Mouse (Mus musculus) intestine, embryonic 15.5 days (tissue): ENCODE measurements around the gene Slit1. TPM values are rescaled to one million over a fixed set of nuclear protein-coding genes. Genes with fewer than 3 reads are reported as not detected.

Experiments
- ATAC-seq: fragments of 200-750 bp; cut with Nextera tagmentation; 2 replicates; pipeline ENCODE4 v1.8.0; 2017; ENCODE audit warnings: moderate TSS enrichment, moderate library complexity
- H3K27ac ChIP-seq: fragments of 300-500 bp; sonication (generic); 2 replicates; pipeline ENCODE4 v1.5.1; 2015; ENCODE audit warnings: mild to moderate bottlenecking, inconsistent platforms
- H3K27me3 ChIP-seq: fragments of 300-500 bp; sonication (generic); replicated peaks from 2 replicates; pipeline ENCODE4 v1.6.1; 2015; ENCODE audit warnings: inconsistent platforms
- H3K36me3 ChIP-seq: fragments of 300-500 bp; sonication (generic); 2 replicates; pipeline ENCODE4 v1.6.1; 2015; ENCODE audit warnings: inconsistent platforms
- H3K4me1 ChIP-seq: fragments of 300-500 bp; sonication (generic); replicated peaks from 2 replicates; pipeline ENCODE4 v1.6.1; 2015; ENCODE audit warnings: inconsistent platforms
- H3K4me2 ChIP-seq: fragments of 300-500 bp; sonication (generic); replicated peaks from 2 replicates; pipeline ENCODE4 v1.6.1; 2015; ENCODE audit warnings: mild to moderate bottlenecking, inconsistent platforms
- H3K4me3 ChIP-seq: fragments of 300-500 bp; sonication (generic); replicated peaks from 2 replicates; pipeline ENCODE4 v1.5.1; 2015; ENCODE audit warnings: inconsistent platforms
- H3K9ac ChIP-seq: fragments of 300-500 bp; sonication (generic); 2 replicates; pipeline ENCODE4 v1.6.1; 2015; ENCODE audit warnings: inconsistent platforms
- H3K9me3 ChIP-seq: fragments of 300-500 bp; sonication (generic); 2 replicates; pipeline ENCODE4 v1.6.1; 2016; ENCODE audit warnings: inconsistent platforms
- WGBS: fragments of 180-500 bp; shearing (Covaris S2); methylation state at CpG from one replicate; pipeline ENCODE4 v1.1.7; 2015; 5-methylcytosine and 5-hydroxymethylcytosine counted together
- polyA plus RNA-seq: library from polyadenylated mRNA; unstranded; fragments of >200 nt; fragmentation: Nextera tagmentation; extraction: Ambion mirVana; gene quantifications from 2 replicates; pipeline ENCODE4 v1.2.1, GENCODE M21; 2015

Gene Slit1
- polyA plus RNA-seq, 1 experiment from 2014 or later = 0.63 TPM

GRCm38 (mm10) chr19:41679028-41679427, 64.4 kb downstream of the Slit1 start:
- WGBS = 26% methylated on average over 15 of the region's 15 CpGs
- Histone ChIP-seq H3K4me1 (no peaks in the 10 kb centered on the region), H3K4me3 (no peak overlapping the region), H3K9ac (no peak overlapping the region), H3K36me3 (no peaks in the 10 kb centered on the region), H3K9me3 (no peaks in the 10 kb centered on the region), H3K27ac (no peak overlapping the region), H3K4me2 (no peak overlapping the region), H3K27me3 (0 out of 2 replicates have a peak, but pooled peaks cover 4% of the 10 kb centered on the region)
- ATAC-seq = no peak

DNA sequence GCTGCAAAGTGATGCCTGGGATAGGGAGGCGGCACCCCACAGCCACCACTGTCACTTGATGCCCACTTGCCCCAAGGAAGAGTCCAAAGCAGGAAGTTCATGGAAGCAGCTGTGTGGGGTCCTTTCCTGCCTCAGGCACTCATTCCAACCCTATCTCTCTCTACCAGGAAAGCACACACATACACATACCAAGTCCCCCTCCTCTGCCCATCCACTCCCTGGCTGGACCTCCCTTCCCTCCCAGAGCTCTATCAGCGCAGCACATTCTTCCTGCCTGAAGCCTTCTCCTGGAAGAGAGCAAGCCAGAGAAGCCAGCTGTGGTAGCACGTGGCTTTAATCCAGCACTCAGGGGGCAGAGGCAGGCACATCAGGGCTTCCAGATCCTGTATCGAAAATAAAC, 65.9 kb downstream of the Slit1 start:
- no peaks in the 10 kb centered on the region for H3K36me3 ChIP-seq
- no peak for ATAC-seq
- H3K9ac ChIP-seq = no peak overlapping the region
- no peak overlapping the region for H3K27ac ChIP-seq
- H3K4me2 ChIP-seq = no peak overlapping the region
- 0 out of 2 replicates have a peak, but pooled peaks cover 4% of the 10 kb centered on the region for H3K27me3 ChIP-seq
- H3K4me3 ChIP-seq = no peak overlapping the region
- 44% methylated on average over 4 of the region's 4 CpGs for WGBS
- H3K9me3 ChIP-seq = no peaks in the 10 kb centered on the region
- H3K4me1 ChIP-seq = no peaks in the 10 kb centered on the region

DNA sequence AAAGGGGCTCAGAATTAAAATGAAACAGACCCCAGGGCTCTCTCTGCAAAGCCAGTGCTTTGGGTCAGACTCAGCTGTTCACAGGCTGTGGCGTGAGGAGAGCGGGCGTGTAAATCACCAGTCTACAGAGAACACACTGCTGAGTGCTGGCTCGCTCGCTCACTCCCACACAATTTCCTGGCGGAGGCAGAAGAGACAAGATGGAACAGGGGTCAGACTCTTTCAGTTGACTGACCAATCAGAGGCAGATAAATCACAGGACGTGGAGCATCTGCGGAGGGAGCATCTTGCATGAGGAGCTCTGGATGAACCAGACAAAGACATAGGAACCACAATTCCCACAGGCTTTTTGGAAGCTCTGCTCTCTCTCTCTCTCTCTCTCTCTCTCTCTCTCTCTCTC, 67.9 kb downstream of the Slit1 start:
- no peak overlapping the region for H3K4me2 ChIP-seq
- no peaks in the 10 kb centered on the region for H3K36me3 ChIP-seq
- 44% methylated on average over 8 of the region's 8 CpGs for WGBS
- H3K9me3 ChIP-seq = no peaks in the 10 kb centered on the region
- H3K4me1 ChIP-seq = no peaks in the 10 kb centered on the region
- ATAC-seq = no peak
- H3K27ac ChIP-seq = no peak overlapping the region
- no peak overlapping the region for H3K9ac ChIP-seq
- H3K4me3 ChIP-seq = no peak overlapping the region
- H3K27me3 ChIP-seq = 0 out of 2 replicates have a peak, but pooled peaks cover 4% of the 10 kb centered on the region

- 68% methylated on average over 4 of the region's 4 CpGs for WGBS
- Histone ChIP-seq H3K27me3 (0 out of 2 replicates have a peak, but pooled peaks cover 4% of the 10 kb centered on the region), H3K9ac (no peak overlapping the region), H3K36me3 (no peaks in the 10 kb centered on the region), H3K4me3 (no peak overlapping the region), H3K9me3 (no peaks in the 10 kb centered on the region), H3K4me1 (no peaks in the 10 kb centered on the region), H3K27ac (no peak overlapping the region), H3K4me2 (no peak overlapping the region)
- ATAC-seq = no peak
These were observed 69.1 kb downstream of the Slit1 start for GRCm38 (mm10) chr19:41674366-41674765.

- 0 out of 2 replicates have a peak, but pooled peaks cover 4% of the 10 kb centered on the region for H3K27me3 ChIP-seq
- no peaks in the 10 kb centered on the region for H3K4me1 ChIP-seq
- no peak overlapping the region for H3K4me3 ChIP-seq
- no peaks in the 10 kb centered on the region for H3K36me3 ChIP-seq
- no peak overlapping the region for H3K9ac ChIP-seq
- no peak overlapping the region for H3K4me2 ChIP-seq
- WGBS = 58% methylated on average over 4 of the region's 4 CpGs
- no peak overlapping the region for H3K27ac ChIP-seq
- no peak for ATAC-seq
- no peaks in the 10 kb centered on the region for H3K9me3 ChIP-seq
These were observed 70.6 kb downstream of the Slit1 start for GRCm38 (mm10) chr19:41672836-41673235.

DNA sequence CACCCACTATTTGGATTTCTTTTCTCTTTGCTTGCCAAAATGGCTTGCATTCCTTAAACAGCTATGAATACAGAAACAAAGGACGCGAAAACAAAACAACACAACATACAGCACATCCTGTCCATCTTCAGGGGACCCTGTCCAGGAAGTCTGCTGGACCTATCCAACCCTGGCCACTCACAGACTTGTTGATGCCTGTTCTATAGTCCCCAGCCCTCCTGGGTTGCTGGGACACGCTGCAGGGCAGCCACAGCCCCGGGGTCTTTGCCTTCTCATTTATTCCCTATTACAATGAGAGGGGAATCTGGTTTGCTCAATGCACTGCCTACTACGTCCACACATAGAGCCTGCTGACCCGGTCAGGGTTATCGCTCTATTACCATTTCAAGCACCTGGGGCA, 72.5 kb downstream of the Slit1 start:
- no peaks in the 10 kb centered on the region for H3K9me3 ChIP-seq
- no peak overlapping the region for H3K4me2 ChIP-seq
- H3K27ac ChIP-seq = no peak overlapping the region
- no peaks in the 10 kb centered on the region for H3K36me3 ChIP-seq
- no peak for ATAC-seq
- no peaks in the 10 kb centered on the region; the same call in 1 of the 2 replicates for H3K4me1 ChIP-seq
- 0 out of 2 replicates have a peak, but pooled peaks cover 2% of the 10 kb centered on the region for H3K27me3 ChIP-seq
- no peak overlapping the region for H3K9ac ChIP-seq
- H3K4me3 ChIP-seq = no peak overlapping the region
- 62% methylated on average over 7 of the region's 7 CpGs for WGBS

- H3K9me3 ChIP-seq = no peaks in the 10 kb centered on the region
- no peak overlapping the region for H3K9ac ChIP-seq
- no peaks in the 10 kb centered on the region for H3K27me3 ChIP-seq
- H3K4me1 ChIP-seq = no peaks in the 10 kb centered on the region; the same call in 1 of the 2 replicates
- no peak overlapping the region for H3K27ac ChIP-seq
- WGBS = 25% methylated on average over 5 of the region's 5 CpGs
- H3K36me3 ChIP-seq = no peaks in the 10 kb centered on the region
- no peak overlapping the region for H3K4me3 ChIP-seq
- H3K4me2 ChIP-seq = no peak overlapping the region
- ATAC-seq = no peak
These were observed 73.0 kb downstream of the Slit1 start for GRCm38 (mm10) chr19:41670473-41670872.

DNA sequence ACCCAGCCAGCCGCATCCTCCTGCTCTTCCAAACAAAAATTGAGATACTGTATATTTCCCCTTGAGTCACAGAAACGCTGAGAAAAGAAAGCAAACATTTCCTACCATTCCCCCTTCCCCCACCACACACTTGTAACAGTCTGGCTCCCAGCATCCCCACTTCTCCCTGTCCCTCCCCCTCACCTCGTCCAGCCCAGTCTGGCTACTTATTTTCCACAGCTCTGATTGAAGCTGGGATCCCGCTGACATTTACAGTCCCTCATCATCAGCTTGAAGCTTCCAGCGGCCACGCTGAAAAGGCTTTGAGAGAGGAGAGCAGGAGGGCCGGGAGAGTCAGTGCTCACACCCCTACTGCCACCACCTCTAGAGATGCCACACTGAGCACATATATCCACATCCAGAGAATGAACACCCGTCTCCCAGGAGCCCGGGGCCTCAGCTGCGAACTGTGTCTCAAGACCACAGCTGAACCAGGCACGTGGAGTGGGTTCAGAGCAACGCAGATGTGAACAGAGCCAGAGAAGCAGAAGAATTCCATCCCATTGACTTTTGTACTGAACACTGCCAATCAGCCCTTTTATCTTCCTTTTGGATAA, 73.6 kb downstream of the Slit1 start:
- no peak overlapping the region for H3K27ac ChIP-seq

DNA sequence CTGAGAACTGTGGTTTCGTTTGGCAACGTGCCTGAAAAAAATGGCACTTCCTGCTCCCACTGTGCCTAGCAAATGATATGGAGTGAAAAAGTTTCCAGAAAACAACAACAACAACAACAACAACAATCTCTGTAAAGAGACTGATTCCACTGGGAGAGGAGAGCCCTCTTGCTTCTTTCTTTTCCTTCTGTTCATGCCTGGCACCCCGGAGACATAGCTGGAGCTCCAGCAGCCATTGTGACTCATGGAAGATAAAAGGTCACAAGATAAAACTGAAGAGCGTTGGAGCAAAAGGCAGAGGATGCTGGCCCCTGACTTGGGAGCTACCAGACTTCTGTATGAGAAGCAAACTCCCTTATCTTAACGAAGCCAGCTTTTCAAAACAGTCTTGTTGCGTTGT, 75.9 kb downstream of the Slit1 start:
- H3K9me3 ChIP-seq = no peaks in the 10 kb centered on the region
- no peak overlapping the region for H3K4me3 ChIP-seq
- no peaks in the 10 kb centered on the region; the same call in 1 of the 2 replicates for H3K4me1 ChIP-seq
- no peak overlapping the region for H3K27ac ChIP-seq
- H3K9ac ChIP-seq = no peak overlapping the region
- WGBS = 47% methylated on average over 6 of the region's 6 CpGs
- ATAC-seq = no peak
- no peaks in the 10 kb centered on the region for H3K36me3 ChIP-seq
- no peak overlapping the region for H3K4me2 ChIP-seq
- peaks cover 8% of the 10 kb centered on the region; the same call in 1 of the 2 replicates for H3K27me3 ChIP-seq

More for the DNA sequence above, 73.6 kb downstream of the Slit1 start:
- H3K4me1 ChIP-seq = no peaks in the 10 kb centered on the region; the same call in 1 of the 2 replicates
- no peak overlapping the region for H3K4me3 ChIP-seq
- WGBS = 25% methylated on average over 12 of the region's 12 CpGs
- no peak overlapping the region for H3K9ac ChIP-seq
- no peaks in the 10 kb centered on the region for H3K36me3 ChIP-seq
- no peak overlapping the region for H3K4me2 ChIP-seq
- no peaks in the 10 kb centered on the region for H3K27me3 ChIP-seq
- no peaks in the 10 kb centered on the region for H3K9me3 ChIP-seq
- ATAC-seq = no peak

GRCm38 (mm10) chr19:41665941-41666340, 77.5 kb downstream of the Slit1 start:
- Histone ChIP-seq H3K36me3 (no peaks in the 10 kb centered on the region), H3K4me1 (no peaks in the 10 kb centered on the region; the same call in 1 of the 2 replicates), H3K9ac (no peak overlapping the region), H3K9me3 (no peaks in the 10 kb centered on the region), H3K4me3 (no peak overlapping the region), H3K27ac (no peak overlapping the region), H3K4me2 (no peak overlapping the region), H3K27me3 (peaks cover 10% of the 10 kb centered on the region; the same call in 1 of the 2 replicates)
- no peak for ATAC-seq
- 45% methylated on average over 4 of the region's 4 CpGs for whole genome bisulfite sequencing

- no peaks in the 10 kb centered on the region; the same call in 1 of the 2 replicates for H3K4me1 ChIP-seq
- no peak overlapping the region for H3K4me3 ChIP-seq
- H3K36me3 ChIP-seq = no peaks in the 10 kb centered on the region
- H3K27ac ChIP-seq = no peak overlapping the region
- ATAC-seq = no peak
- H3K4me2 ChIP-seq = no peak overlapping the region
- WGBS = 19% methylated on average over 13 of the region's 13 CpGs
- H3K9me3 ChIP-seq = no peaks in the 10 kb centered on the region
- peaks cover 10% of the 10 kb centered on the region; the same call in 1 of the 2 replicates for H3K27me3 ChIP-seq
- H3K9ac ChIP-seq = no peak overlapping the region
These were observed 79.8 kb downstream of the Slit1 start for GRCm38 (mm10) chr19:41663506-41664242.

DNA sequence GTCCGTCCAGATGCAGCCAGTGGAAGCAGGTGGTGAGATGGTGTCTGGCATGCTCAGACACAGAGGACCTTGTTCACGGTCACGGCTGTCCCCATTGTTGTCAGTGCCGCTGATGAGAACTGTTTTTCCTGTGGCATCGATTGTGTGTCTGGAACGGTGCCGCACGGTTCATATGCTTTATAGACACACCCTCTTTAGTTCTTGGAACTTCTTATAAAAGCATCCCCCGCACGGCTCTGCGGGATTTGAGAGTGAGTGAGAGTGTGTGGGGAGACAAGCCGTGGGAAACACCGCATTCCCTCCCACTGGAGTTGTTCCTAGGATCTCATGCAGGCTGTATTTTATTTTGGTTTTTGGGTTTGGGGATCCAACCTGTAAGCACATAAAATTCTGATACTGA, 82.0 kb downstream of the Slit1 start:
- Histone ChIP-seq H3K27me3 (peaks cover 15% of the 10 kb centered on the region), H3K27ac (no peak overlapping the region), H3K36me3 (no peaks in the 10 kb centered on the region), H3K9me3 (no peaks in the 10 kb centered on the region), H3K4me2 (no peak overlapping the region), H3K4me3 (no peak overlapping the region), H3K4me1 (no peaks in the 10 kb centered on the region; the same call in 1 of the 2 replicates), H3K9ac (no peak overlapping the region)
- ATAC-seq = no peak
- 73% methylated on average over 13 of the region's 13 CpGs for WGBS
